Mouse (Mus musculus): ENCODE measurements at regions not wholly inside any gene's neighbourhood (a gene's known extent, or its start where the extent isn't known, plus 50 kb on each side); places are given as distances from the start of the nearest gene placed in this dataset.

- TF ChIP-seq EP300 (IDR thresholded peaks at IDR 0.05; ENCODE audit: low read depth) (no peak), CTCF (IDR thresholded peaks at IDR 0.05; ENCODE audit: low read depth) (no peak)
These were observed 106.1 kb upstream of the Itga4 start for GRCm38 (mm10) chr2:79149012-79149698.

All from liver, postnatal 0 days (tissue).